Mouse (Mus musculus) limb, embryonic 13.5 days (tissue): ENCODE measurements around the gene Tbcd. TPM values are rescaled to one million over a fixed set of nuclear protein-coding genes. Genes with fewer than 3 reads are reported as not detected.

Experiments
- ATAC-seq: fragments of 200-750 bp; cut with Nextera tagmentation; 2 replicates; pipeline ENCODE4 v1.8.0; 2017; ENCODE audit warnings: low read depth, moderate number of reproducible peaks, moderate TSS enrichment; ENCODE audit not compliant: low FRiP score
- H3K27ac ChIP-seq: fragments of 300-500 bp; sonication (generic); 2 replicates; pipeline ENCODE4 v1.5.1; 2015; ENCODE audit warnings: inconsistent platforms, mild to moderate bottlenecking, moderate library complexity
- H3K27me3 ChIP-seq: fragments of 300-500 bp; sonication (generic); 2 replicates; pipeline ENCODE4 v1.6.1; 2015; ENCODE audit warnings: mild to moderate bottlenecking, inconsistent platforms
- H3K36me3 ChIP-seq: fragments of 300-500 bp; sonication (generic); 2 replicates; pipeline ENCODE4 v1.6.1; 2015; ENCODE audit warnings: inconsistent platforms, mild to moderate bottlenecking, moderate library complexity
- H3K4me1 ChIP-seq: fragments of 300-500 bp; sonication (generic); 2 replicates; pipeline ENCODE4 v1.6.1; 2015; ENCODE audit warnings: inconsistent platforms
- H3K4me2 ChIP-seq: fragments of 300-500 bp; sonication (generic); replicated peaks from 2 replicates; pipeline ENCODE4 v1.6.1; 2015; ENCODE audit warnings: inconsistent platforms, mild to moderate bottlenecking, moderate library complexity
- H3K4me3 ChIP-seq: fragments of 300-500 bp; sonication (generic); 2 replicates; pipeline ENCODE4 v1.5.1; 2015; ENCODE audit warnings: moderate library complexity, mild to moderate bottlenecking, inconsistent platforms
- H3K9ac ChIP-seq: fragments of 300-500 bp; sonication (generic); 2 replicates; pipeline ENCODE4 v1.6.1; 2015; ENCODE audit warnings: mild to moderate bottlenecking, inconsistent platforms
- H3K9me3 ChIP-seq: fragments of 300-500 bp; sonication (generic); 2 replicates; pipeline ENCODE4 v1.6.1; 2016; ENCODE audit warnings: inconsistent platforms
- WGBS: fragments of 180-500 bp; shearing (Covaris S2); methylation state at CpG from one replicate; pipeline ENCODE4 v1.1.7; 2015; 5-methylcytosine and 5-hydroxymethylcytosine counted together
- polyA plus RNA-seq: library from polyadenylated mRNA; unstranded; fragments of >200 nt; fragmentation: Nextera tagmentation; extraction: Ambion mirVana; gene quantifications from 2 replicates; pipeline ENCODE4 v1.2.1, GENCODE M21; 2015

The Tbcd gene
- polyA plus RNA-seq, 1 experiment from 2014 or later, result 42.3 TPM

- WGBS, result 62% methylated on average over 3 of the region's 3 CpGs
Measured at GRCm38 (mm10) chr11:121545398-121546034, 93.8 kb downstream of the Tbcd start.

GRCm38 (mm10) chr11:121547234-121547633, 95.5 kb downstream of the Tbcd start:
- H3K4me2 ChIP-seq, result no peak overlapping the region
- no peak for ATAC-seq
- no peak overlapping the region for H3K9ac ChIP-seq
- no peak overlapping the region for H3K4me3 ChIP-seq
- H3K27me3 ChIP-seq, result no peaks in the 10 kb centered on the region
- 92% methylated on average over 5 of the region's 5 CpGs for WGBS
- peaks cover 3% of the 10 kb centered on the region; the same call in 1 of the 2 replicates for H3K36me3 ChIP-seq
- peaks cover 53% of the 10 kb centered on the region for H3K4me1 ChIP-seq
- H3K27ac ChIP-seq, result no peak overlapping the region
- no peaks in the 10 kb centered on the region for H3K9me3 ChIP-seq

More at GRCm38 (mm10) chr11:121545398-121546034, 93.8 kb downstream of the Tbcd start:
- H3K4me2 ChIP-seq, result no peak overlapping the region
- H3K4me1 ChIP-seq, result peaks cover 37% of the 10 kb centered on the region
- no peaks in the 10 kb centered on the region for H3K9me3 ChIP-seq
- ATAC-seq, result no peak
- no peak overlapping the region for H3K9ac ChIP-seq
- no peak overlapping the region for H3K4me3 ChIP-seq
- peak overlapping the region; percentile 48; the same call in 1 of the 2 replicates for H3K27ac ChIP-seq
- H3K36me3 ChIP-seq, result peaks cover 11% of the 10 kb centered on the region
- H3K27me3 ChIP-seq, result no peaks in the 10 kb centered on the region

GRCm38 (mm10) chr11:121547925-121548324, 96.2 kb downstream of the Tbcd start:
- Histone ChIP-seq H3K27ac (no peak overlapping the region), H3K36me3 (no peaks in the 10 kb centered on the region; the same call in 1 of the 2 replicates), H3K4me2 (no peak overlapping the region), H3K4me1 (peaks cover 58% of the 10 kb centered on the region), H3K4me3 (no peak overlapping the region), H3K9me3 (no peaks in the 10 kb centered on the region), H3K27me3 (no peaks in the 10 kb centered on the region), H3K9ac (no peak overlapping the region)
- no peak for ATAC-seq
- WGBS, result 90% methylated on average over 4 of the region's 4 CpGs

- Histone ChIP-seq H3K4me1 (peaks cover 61% of the 10 kb centered on the region), H3K9ac (no peak overlapping the region), H3K36me3 (no peaks in the 10 kb centered on the region), H3K27me3 (no peaks in the 10 kb centered on the region), H3K4me3 (no peak overlapping the region), H3K27ac (peak overlapping the region; percentile 77; the same call in 1 of the 2 replicates), H3K4me2 (peak overlapping the region; percentile 32; the same call in 1 of the 2 replicates), H3K9me3 (no peaks in the 10 kb centered on the region)
- 0 out of 2 replicates have a peak, but pooled peaks have one; percentile 16 for ATAC-seq
- WGBS, result 67% methylated on average over 12 of the region's 12 CpGs
Measured at GRCm38 (mm10) chr11:121548996-121549842, 97.5 kb downstream of the Tbcd start.

- WGBS, result 43% methylated on average over 17 of the region's 17 CpGs
- no peaks in the 10 kb centered on the region for H3K36me3 ChIP-seq
- peaks cover 54% of the 10 kb centered on the region for H3K4me1 ChIP-seq
- no peak overlapping the region for H3K9ac ChIP-seq
- H3K27ac ChIP-seq, result peak overlapping the region; percentile 77
- H3K9me3 ChIP-seq, result no peaks in the 10 kb centered on the region
- ATAC-seq, result peak; percentile 68
- H3K27me3 ChIP-seq, result no peaks in the 10 kb centered on the region
- no peak overlapping the region for H3K4me3 ChIP-seq
- H3K4me2 ChIP-seq, result peak overlapping the region; percentile 32
Measured at GRCm38 (mm10) chr11:121549843-121550647, 98.3 kb downstream of the Tbcd start.

- ATAC-seq, result no peak
- H3K27me3 ChIP-seq, result no peaks in the 10 kb centered on the region
- no peaks in the 10 kb centered on the region for H3K9me3 ChIP-seq
- H3K4me1 ChIP-seq, result peaks cover 48% of the 10 kb centered on the region
- 85% methylated on average over 5 of the region's 5 CpGs for WGBS
- H3K9ac ChIP-seq, result no peak overlapping the region
- peak overlapping the region; percentile 77; the same call in 1 of the 2 replicates for H3K27ac ChIP-seq
- no peaks in the 10 kb centered on the region for H3K36me3 ChIP-seq
- H3K4me3 ChIP-seq, result no peak overlapping the region
- no peak overlapping the region for H3K4me2 ChIP-seq
Measured at GRCm38 (mm10) chr11:121551206-121551799, 99.6 kb downstream of the Tbcd start.

GRCm38 (mm10) chr11:121552167-121552566, 100.4 kb downstream of the Tbcd start:
- no peak overlapping the region for H3K9ac ChIP-seq
- no peak overlapping the region for H3K27ac ChIP-seq
- no peaks in the 10 kb centered on the region for H3K9me3 ChIP-seq
- 62% methylated on average over 4 of the region's 4 CpGs for WGBS
- H3K27me3 ChIP-seq, result no peaks in the 10 kb centered on the region
- ATAC-seq, result peak; percentile 60; the same call in 1 of the 2 replicates
- H3K36me3 ChIP-seq, result no peaks in the 10 kb centered on the region; the same call in 1 of the 2 replicates
- no peak overlapping the region for H3K4me3 ChIP-seq
- H3K4me2 ChIP-seq, result no peak overlapping the region
- H3K4me1 ChIP-seq, result peaks cover 48% of the 10 kb centered on the region

- H3K4me3 ChIP-seq, result no peak overlapping the region
- H3K9me3 ChIP-seq, result 0 out of 2 replicates have a peak, but pooled peaks cover 4% of the 10 kb centered on the region
- no peak overlapping the region for H3K4me2 ChIP-seq
- peaks cover 5% of the 10 kb centered on the region for H3K36me3 ChIP-seq
- peaks cover 48% of the 10 kb centered on the region for H3K4me1 ChIP-seq
- no peak for ATAC-seq
- peak overlapping the region; percentile 16; the same call in 1 of the 2 replicates for H3K27ac ChIP-seq
- no peaks in the 10 kb centered on the region for H3K27me3 ChIP-seq
- H3K9ac ChIP-seq, result no peak overlapping the region
- 81% methylated on average over 7 of the region's 7 CpGs for WGBS
Measured at GRCm38 (mm10) chr11:121552846-121553457, 101.2 kb downstream of the Tbcd start.

- Histone ChIP-seq H3K36me3 (peaks cover 10% of the 10 kb centered on the region), H3K27me3 (no peaks in the 10 kb centered on the region), H3K4me3 (no peak overlapping the region), H3K4me2 (no peak overlapping the region), H3K27ac (no peak overlapping the region), H3K9ac (no peak overlapping the region), H3K9me3 (0 out of 2 replicates have a peak, but pooled peaks cover 4% of the 10 kb centered on the region), H3K4me1 (peaks cover 48% of the 10 kb centered on the region)
- ATAC-seq, result no peak
- WGBS, result 92% methylated on average over 3 of the region's 3 CpGs
Measured at GRCm38 (mm10) chr11:121553458-121553857, 101.7 kb downstream of the Tbcd start.

GRCm38 (mm10) chr11:121556727-121557126, 105.0 kb downstream of the Tbcd start:
- H3K27me3 ChIP-seq, result no peaks in the 10 kb centered on the region
- no peak for ATAC-seq
- H3K4me3 ChIP-seq, result no peak overlapping the region
- H3K4me1 ChIP-seq, result peaks cover 21% of the 10 kb centered on the region
- H3K27ac ChIP-seq, result no peak overlapping the region
- WGBS, result 63% methylated on average over 1 of the region's 1 CpGs
- H3K4me2 ChIP-seq, result no peak overlapping the region
- 0 out of 2 replicates have a peak, but pooled peaks cover 4% of the 10 kb centered on the region for H3K9me3 ChIP-seq
- peaks cover 11% of the 10 kb centered on the region for H3K36me3 ChIP-seq
- H3K9ac ChIP-seq, result no peak overlapping the region

- H3K27me3 ChIP-seq, result no peaks in the 10 kb centered on the region
- peaks cover 11% of the 10 kb centered on the region for H3K36me3 ChIP-seq
- H3K9ac ChIP-seq, result no peak overlapping the region
- no peak overlapping the region for H3K4me2 ChIP-seq
- 98% methylated on average over 1 of the region's 1 CpGs for WGBS
- no peak overlapping the region for H3K4me3 ChIP-seq
- H3K4me1 ChIP-seq, result peaks cover 11% of the 10 kb centered on the region
- 0 out of 2 replicates have a peak, but pooled peaks cover 4% of the 10 kb centered on the region for H3K9me3 ChIP-seq
- no peak overlapping the region for H3K27ac ChIP-seq
- ATAC-seq, result no peak
Measured at GRCm38 (mm10) chr11:121557946-121558345, 106.2 kb downstream of the Tbcd start.
